ENCODE assay signal across 20 mouse cellular contexts in the genomic region with DNA sequence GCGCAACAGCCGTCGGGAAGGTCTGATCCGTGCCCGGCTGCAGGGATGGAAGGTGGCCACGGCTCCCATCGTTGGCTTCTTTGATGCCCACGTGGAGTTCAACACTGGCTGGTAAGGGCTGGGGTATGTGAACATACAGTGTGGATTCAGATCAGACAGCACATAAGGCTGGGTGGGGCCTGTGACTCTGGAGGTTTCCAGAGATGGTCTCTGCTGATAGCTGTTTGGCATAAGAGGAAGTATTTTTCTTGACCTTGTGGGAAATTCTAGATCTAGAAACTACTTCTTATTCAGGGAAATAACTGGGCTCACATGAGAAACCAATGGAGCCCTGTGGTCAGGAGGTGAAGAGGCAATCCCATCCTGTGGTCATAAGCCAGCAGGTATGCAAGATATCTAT. TPM values are rescaled to one million over a fixed set of nuclear protein-coding genes. Genes with fewer than 3 reads are reported as not detected.
DNase-seq lines count a peak whose midpoint lies in the region; ATAC-seq and TF ChIP-seq lines count a peak whose summit lies in the region.
"Had no signal": no experiment of that assay in that cellular context is flagged by ENCODE, and none has a peak within 500 bp of the region (broad histone marks: within the 10 kb centered on the region; RNA-seq: fewer than 3 reads in every experiment).

No protein-coding gene starts in this region.

- peak; percentile 33 for DNase-seq in midbrain, embryonic 11.5 days (ENCODE audit: low spot score, missing footprints)
- DNase-seq in midbrain, postnatal 0 days (ENCODE audit: low spot score), result no peak
- no peak for DNase-seq in cerebellum, postnatal 36 days
- no peak for DNase-seq in retina, embryonic 14.5 days (ENCODE audit: low spot score)
- DNase-seq: adrenal gland, adult 8-10 months; adrenal gland, postnatal 14 days; adrenal gland, postnatal 36 days; cerebellum, adult 11-12 months; cerebellum, adult 2 months; cerebellum, adult 9-10 months; cerebellum, postnatal 10 days; cerebellum, postnatal 25 days; forebrain, postnatal 0 days had no signal

- H3K9ac ChIP-seq in midbrain, embryonic 11.5 days (ENCODE audit: low read length), result no peak overlapping the region
- H3K9ac ChIP-seq in midbrain, postnatal 0 days (replicated peaks; ENCODE audit: low read length, poor library complexity, severe bottlenecking), result no peak overlapping the region
- H3K9ac ChIP-seq: embryonic facial prominence, embryonic 12.5 days; forebrain, embryonic 13.5 days; forebrain, embryonic 15.5 days; forebrain, postnatal 0 days had no signal

- no peak overlapping the region for H3K4me2 ChIP-seq in midbrain, embryonic 11.5 days
- H3K4me2 ChIP-seq in midbrain, postnatal 0 days (ENCODE audit: low read depth, low read length, poor library complexity, severe bottlenecking), result no peak overlapping the region
- H3K4me2 ChIP-seq: embryonic facial prominence, embryonic 12.5 days; forebrain, embryonic 13.5 days; forebrain, embryonic 15.5 days had no signal

- H3K27me3 ChIP-seq in midbrain, embryonic 11.5 days (ENCODE audit: control insufficient read depth, insufficient read depth, low read length), result no peaks in the 10 kb centered on the region
- H3K27me3 ChIP-seq in midbrain, postnatal 0 days (ENCODE audit: insufficient read depth, low read length), result no peaks in the 10 kb centered on the region
- H3K27me3 ChIP-seq: embryonic facial prominence, embryonic 12.5 days; forebrain, embryonic 15.5 days had no signal

- WGBS in midbrain, embryonic 11.5 days, result 94% methylated on average over 8 of the region's 8 CpGs
- 95% methylated on average over 8 of the region's 8 CpGs for WGBS in midbrain, postnatal 0 days

- H3K9me3 ChIP-seq in midbrain, embryonic 11.5 days (ENCODE audit: control insufficient read depth, low read length), result no peaks in the 10 kb centered on the region
- no peaks in the 10 kb centered on the region for H3K9me3 ChIP-seq in midbrain, postnatal 0 days (ENCODE audit: low read length)
- H3K9me3 ChIP-seq: embryonic facial prominence, embryonic 10.5 days; embryonic facial prominence, embryonic 12.5 days; forebrain, embryonic 13.5 days; forebrain, embryonic 15.5 days had no signal

- no peak overlapping the region for H3K4me3 ChIP-seq in midbrain, embryonic 11.5 days (ENCODE audit: low read depth, low read length)
- no peak overlapping the region for H3K4me3 ChIP-seq in midbrain, postnatal 0 days (ENCODE audit: low read depth, low read length)
- H3K4me3 ChIP-seq: embryonic facial prominence, embryonic 10.5 days; embryonic facial prominence, embryonic 12.5 days; forebrain, embryonic 13.5 days; forebrain, embryonic 15.5 days had no signal

- H3K27ac ChIP-seq in midbrain, embryonic 11.5 days (ENCODE audit: low read depth, low read length), result no peak overlapping the region
- H3K27ac ChIP-seq in midbrain, postnatal 0 days (ENCODE audit: low read depth, low read length), result no peak overlapping the region
- H3K27ac ChIP-seq: embryonic facial prominence, embryonic 10.5 days; embryonic facial prominence, embryonic 12.5 days; forebrain, embryonic 13.5 days; forebrain, embryonic 15.5 days had no signal

- no peak for ATAC-seq in midbrain, embryonic 11.5 days (ENCODE audit: low FRiP score)
- no peak for ATAC-seq in midbrain, postnatal 0 days (ENCODE audit: low FRiP score)
- peak; percentile 54; the same call in 1 of the 2 replicates for ATAC-seq in common myeloid progenitor, adult 5-6 weeks (replicated peaks; ENCODE audit: low read depth, poor library complexity, severe bottlenecking)
- ATAC-seq: activated CD4-positive, CD25-positive, alpha-beta regulatory T cell, adult 4 months; forebrain, embryonic 13.5 days; forebrain, embryonic 15.5 days; forebrain, postnatal 0 days; Patski had no signal

- TF ChIP-seq CTCF in midbrain, postnatal 0 days (IDR thresholded peaks at IDR 0.05), result no peak

- no peaks in the 10 kb centered on the region for H3K36me3 ChIP-seq in midbrain, embryonic 11.5 days (ENCODE audit: control insufficient read depth, insufficient read depth, low read length)
- peaks cover 7% of the 10 kb centered on the region for H3K36me3 ChIP-seq in midbrain, postnatal 0 days (ENCODE audit: insufficient read depth, low read length)
- H3K36me3 ChIP-seq: embryonic facial prominence, embryonic 10.5 days; embryonic facial prominence, embryonic 12.5 days; forebrain, embryonic 15.5 days had no signal

- no peaks in the 10 kb centered on the region for H3K4me1 ChIP-seq in midbrain, embryonic 11.5 days (ENCODE audit: control insufficient read depth, insufficient read depth, low read length)
- H3K4me1 ChIP-seq in midbrain, postnatal 0 days (ENCODE audit: insufficient read depth, low read length), result no peaks in the 10 kb centered on the region
- H3K4me1 ChIP-seq: embryonic facial prominence, embryonic 10.5 days; embryonic facial prominence, embryonic 12.5 days; forebrain, embryonic 13.5 days; forebrain, embryonic 15.5 days had no signal

RNA-seq across cellular contexts. Expression of a gene that starts 45.7 kb away (rescaled TPM):
- 5.0 and 5.8 TPM in 2 replicates for polyA plus RNA-seq in midbrain, embryonic 11.5 days (2014; fragmentation: Nextera tagmentation; extraction: Ambion mirVana)
- 29.7 and 34.0 TPM in 2 replicates for total RNA-seq in midbrain, postnatal 0 days (2014; rRNA removed)
- polyA plus RNA-seq in midbrain, postnatal 0 days (2015; fragmentation: Nextera tagmentation; extraction: Ambion mirVana), result 21.4 and 23.1 TPM in 2 replicates
- not detected in 2 replicates for total RNA-seq in common myeloid progenitor, adult 5-6 weeks (2017)
- total RNA-seq: adrenal gland, postnatal 14 days had no signal
- polyA plus RNA-seq: Patski had no signal

Comparison
In these comparisons a context has a peak if more than half of its experiments do, and no peak if none do; other contexts are left out.
1. RNA of a gene that starts 45.7 kb away (total RNA-seq): 29.7 to 34.0 TPM in midbrain, postnatal 0 days; not detected in common myeloid progenitor, adult 5-6 weeks; every median in the first group is over 10 times any median in the second.